ENCODE assay signal across 7 mouse cellular contexts in genomic region chr1:87326742-87327163, GRCm38 (mm10). TPM values are rescaled to one million over a fixed set of nuclear protein-coding genes. Genes with fewer than 3 reads are reported as not detected.
A peak's percentile ranks its signal among the peaks of the same experiment; 100 is the strongest.
DNase-seq lines count a peak whose midpoint lies in the region; ATAC-seq lines count a peak whose summit lies in the region.

TSS of gene Gigyf2 (plus strand) at chr1:87326998.

- peak within 1 kb of the TSS; percentile 78 for H3K4me2 ChIP-seq in embryonic facial prominence, embryonic 12.5 days (replicated peaks)
- H3K4me2 ChIP-seq in limb, embryonic 11.5 days (ENCODE audit: low read depth, severe bottlenecking), result peak within 1 kb of the TSS; percentile 74
- H3K4me2 ChIP-seq in midbrain, embryonic 14.5 days (ENCODE audit: low read length), result peak within 1 kb of the TSS; percentile 60

- no peaks in the 10 kb centered on the region for H3K27me3 ChIP-seq in embryonic facial prominence, embryonic 12.5 days
- H3K27me3 ChIP-seq in limb, embryonic 11.5 days (ENCODE audit: control insufficient read depth, insufficient read depth, low read length), result no peaks in the 10 kb centered on the region
- H3K27me3 ChIP-seq in midbrain, embryonic 14.5 days (ENCODE audit: control insufficient read depth, insufficient read depth, low read length), result no peaks in the 10 kb centered on the region

- peaks cover 7% of the 10 kb centered on the region; the same call in 1 of the 2 replicates for H3K4me1 ChIP-seq in embryonic facial prominence, embryonic 12.5 days
- H3K4me1 ChIP-seq in limb, embryonic 11.5 days (ENCODE audit: control insufficient read depth, insufficient read depth, low read length), result 0 out of 2 replicates have a peak, but pooled peaks cover 3% of the 10 kb centered on the region
- H3K4me1 ChIP-seq in midbrain, embryonic 14.5 days (ENCODE audit: control insufficient read depth, insufficient read depth, low read length), result peaks cover 11% of the 10 kb centered on the region

- peak within 1 kb of the TSS; percentile 95 for H3K27ac ChIP-seq in embryonic facial prominence, embryonic 12.5 days
- peak within 1 kb of the TSS; percentile 92 for H3K27ac ChIP-seq in limb, embryonic 11.5 days (replicated peaks; ENCODE audit: low read depth, low read length)
- H3K27ac ChIP-seq in midbrain, embryonic 14.5 days (replicated peaks; ENCODE audit: low read depth, low read length), result peak within 1 kb of the TSS; percentile 94

- peak; percentile 97 for ATAC-seq in embryonic facial prominence, embryonic 12.5 days (ENCODE audit: insufficient number of reproducible peaks, insufficient read depth, low FRiP score, low TSS enrichment)
- peak; percentile 99 for ATAC-seq in limb, embryonic 11.5 days (ENCODE audit: insufficient number of reproducible peaks, low FRiP score, low TSS enrichment, low read depth)
- ATAC-seq in midbrain, embryonic 14.5 days (ENCODE audit: low FRiP score, low TSS enrichment), result peak; percentile 98

- H3K9me3 ChIP-seq in embryonic facial prominence, embryonic 12.5 days, result no peaks in the 10 kb centered on the region
- no peaks in the 10 kb centered on the region for H3K9me3 ChIP-seq in limb, embryonic 11.5 days (ENCODE audit: control insufficient read depth, low read length)
- H3K9me3 ChIP-seq in midbrain, embryonic 14.5 days (ENCODE audit: control insufficient read depth, low read length), result 0 out of 2 replicates have a peak, but pooled peaks cover under 1% of the 10 kb centered on the region

- WGBS in embryonic facial prominence, embryonic 12.5 days, result 1% methylated on average over 36 of the region's 36 CpGs
- under 1% methylated on average over 33 of the region's 36 CpGs for WGBS in limb, embryonic 11.5 days
- under 1% methylated on average over 36 of the region's 36 CpGs for WGBS in midbrain, embryonic 14.5 days

- H3K4me3 ChIP-seq in embryonic facial prominence, embryonic 12.5 days, result peak within 1 kb of the TSS; percentile 98
- H3K4me3 ChIP-seq in limb, embryonic 11.5 days (ENCODE audit: low read depth, low read length), result peak within 1 kb of the TSS; percentile 98
- peak within 1 kb of the TSS; percentile 98 for H3K4me3 ChIP-seq in midbrain, embryonic 14.5 days (replicated peaks; ENCODE audit: low read depth, low read length)

- DNase-seq in adrenal gland, postnatal 25 days, result peak; percentile 99
- peak; percentile 100 for DNase-seq in heart, adult 11 months
- peak; percentile 97 for DNase-seq in kidney, adult 18-20 months
- peak; percentile 99 for DNase-seq in limb, embryonic 11.5 days (ENCODE audit: low spot score)
- peak; percentile 97 for DNase-seq in midbrain, embryonic 14.5 days
- peak; percentile 95 to 96 for DNase-seq in spleen, adult 18-20 months

- H3K9ac ChIP-seq in embryonic facial prominence, embryonic 12.5 days, result peak within 1 kb of the TSS; percentile 98
- peak within 1 kb of the TSS; percentile 95 for H3K9ac ChIP-seq in limb, embryonic 11.5 days (ENCODE audit: low read length)
- peak within 1 kb of the TSS; percentile 95 for H3K9ac ChIP-seq in midbrain, embryonic 14.5 days (replicated peaks; ENCODE audit: low read length)

- no peaks in the 10 kb centered on the region; the same call in 1 of the 2 replicates for H3K36me3 ChIP-seq in embryonic facial prominence, embryonic 12.5 days
- H3K36me3 ChIP-seq in limb, embryonic 11.5 days (ENCODE audit: control insufficient read depth, insufficient read depth, low read length), result peaks cover 1% of the 10 kb centered on the region; the same call in 1 of the 2 replicates
- H3K36me3 ChIP-seq in midbrain, embryonic 14.5 days (ENCODE audit: control insufficient read depth, insufficient read depth, low read length), result no peaks in the 10 kb centered on the region; the same call in 1 of the 2 replicates

RNA-seq across cellular contexts. Expression of gene Gigyf2, which starts in this region (rescaled TPM):
- total RNA-seq in adrenal gland, postnatal 25 days (2021), result 94.6 and 114 TPM in 2 replicates
- 60.5 and 61.0 TPM in 2 replicates for polyA plus RNA-seq in embryonic facial prominence, embryonic 12.5 days (2016; fragmentation: Nextera tagmentation; extraction: Ambion mirVana)
- polyA plus RNA-seq in limb, embryonic 11.5 days (2014; fragmentation: Nextera tagmentation; extraction: Ambion mirVana), result 47.3 and 47.5 TPM in 2 replicates
- 69.0 and 70.9 TPM in 2 replicates for polyA plus RNA-seq in midbrain, embryonic 14.5 days (2014; fragmentation: Nextera tagmentation; extraction: Ambion mirVana)

Comparison
In these comparisons a context has a peak if more than half of its experiments do, and no peak if none do; other contexts are left out.
1. Peak in every context shown above with its lines: DNase-seq, ATAC-seq, H3K4me3 ChIP-seq and H3K27ac ChIP-seq.